Mouse (Mus musculus) naive thymus-derived CD4-positive, alpha-beta T cell, adult 2 months (primary cell): ENCODE results near the gene 1500011B03Rik.
A peak's percentile ranks its signal among the peaks of the same experiment; 100 is the strongest.

ENCODE experiments used
- DNase-seq: peaks from one replicate; pipeline ENCODE4 v3.0.0-alpha.2; 2011; ENCODE audit warnings: low read depth

1500011B03Rik gene

DNA sequence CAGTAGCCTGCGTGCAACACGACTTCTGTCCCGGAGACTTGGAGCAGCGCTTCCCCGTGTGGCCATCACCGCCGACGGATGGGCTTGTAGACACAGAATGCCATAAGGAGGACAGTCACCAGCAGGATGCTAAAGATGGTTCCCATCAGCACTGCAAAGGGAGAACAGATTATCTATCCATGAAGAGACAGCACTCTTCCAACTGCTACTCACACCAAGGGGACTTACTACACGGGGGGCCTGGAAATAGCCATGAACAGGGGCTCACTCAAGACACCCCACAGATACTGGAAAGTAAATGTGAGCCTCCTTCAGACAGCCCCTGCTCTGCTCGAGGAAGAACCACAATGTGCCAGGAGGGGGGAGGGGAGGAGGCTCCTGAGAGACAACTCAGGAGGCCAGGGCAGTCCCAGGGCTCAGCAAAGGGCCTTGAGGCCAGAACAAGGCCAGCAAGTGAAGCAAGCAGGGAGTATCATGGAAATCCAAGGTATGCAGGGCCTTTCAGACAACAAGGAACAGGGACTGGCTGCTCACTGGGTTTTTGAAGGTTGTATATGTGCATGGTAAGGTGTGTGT lies 14.0 kb downstream of the 1500011B03Rik start:
- no peak for DNase-seq

DNA sequence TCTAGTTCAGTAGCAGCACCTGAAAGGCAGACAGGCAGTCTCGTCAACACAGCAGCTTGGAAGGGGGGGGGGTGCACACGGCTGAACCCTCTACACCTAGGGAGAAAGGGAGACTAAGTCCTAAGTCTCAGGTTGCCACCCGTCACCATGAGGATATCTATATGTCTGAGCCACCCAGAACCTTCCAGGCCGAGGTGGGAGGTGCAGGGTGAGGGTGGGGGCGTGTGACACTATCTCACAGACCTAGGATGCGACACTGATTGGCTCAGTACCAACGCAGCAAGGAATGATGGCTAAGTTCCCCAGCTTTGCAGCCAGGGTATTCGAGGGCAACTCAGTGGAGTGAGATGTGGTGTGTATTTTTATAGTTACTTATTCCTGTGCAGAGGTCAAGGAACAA lies 14.9 kb downstream of the 1500011B03Rik start:
- no peak for DNase-seq

DNA sequence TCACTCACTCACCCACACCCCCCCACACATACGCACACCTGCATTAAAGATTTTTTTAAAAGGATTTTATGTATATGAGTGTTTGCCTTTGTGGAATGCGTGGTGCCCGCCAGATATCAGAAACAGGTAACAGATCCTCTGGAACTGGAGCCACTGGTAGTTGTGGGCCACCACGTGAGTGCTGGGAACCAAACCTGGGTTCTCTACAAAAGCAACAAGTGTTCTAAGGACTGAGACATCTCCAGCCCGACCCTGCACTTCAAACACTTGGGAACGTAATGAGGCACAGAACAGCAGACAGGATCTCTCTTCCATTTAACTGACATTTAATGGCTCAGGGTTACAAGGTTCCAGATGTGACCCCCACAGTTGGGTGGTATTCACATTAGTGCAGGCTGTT lies 15.4 kb downstream of the 1500011B03Rik start:
- no peak for DNase-seq

DNA sequence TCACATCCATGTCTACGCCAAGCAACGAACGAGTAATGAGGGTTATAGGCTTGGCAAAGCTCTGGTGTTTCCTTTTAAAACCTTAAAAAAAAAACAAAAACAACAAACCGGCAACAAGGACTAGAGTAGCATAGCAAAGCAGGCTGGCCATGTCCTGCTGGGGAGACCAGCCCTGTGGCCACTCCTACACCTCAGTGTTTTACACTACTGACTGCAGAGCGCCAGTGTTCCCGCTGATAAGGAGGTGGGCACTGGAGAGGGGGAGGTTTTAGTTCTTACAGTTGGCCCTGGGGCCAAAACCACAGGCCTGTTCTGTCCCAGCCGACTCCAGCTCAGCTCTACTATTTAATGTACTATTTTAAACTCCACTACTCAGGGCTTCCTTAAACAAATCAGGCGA lies 15.8 kb downstream of the 1500011B03Rik start:
- no peak for DNase-seq

DNA sequence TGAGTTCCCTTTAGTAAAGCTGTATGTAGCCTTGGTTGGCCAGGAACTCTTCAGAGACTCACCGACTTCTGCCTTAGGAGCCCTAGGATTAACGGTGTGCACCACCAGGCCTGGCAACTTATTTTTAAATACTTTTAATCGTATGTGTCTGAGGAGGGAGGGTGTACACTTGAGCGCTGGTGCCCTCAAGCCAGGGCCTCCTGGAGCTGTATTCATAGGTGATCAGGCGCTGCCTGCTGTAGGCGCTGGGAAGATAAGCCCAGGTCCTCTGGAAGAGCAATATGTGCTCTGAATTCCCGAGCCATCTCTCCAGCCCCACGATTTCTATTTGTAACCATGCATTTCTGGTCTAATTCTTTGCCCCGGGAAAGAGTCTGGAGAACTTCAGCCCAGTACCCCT lies 16.2 kb downstream of the 1500011B03Rik start:
- DNase-seq, result no peak

DNA sequence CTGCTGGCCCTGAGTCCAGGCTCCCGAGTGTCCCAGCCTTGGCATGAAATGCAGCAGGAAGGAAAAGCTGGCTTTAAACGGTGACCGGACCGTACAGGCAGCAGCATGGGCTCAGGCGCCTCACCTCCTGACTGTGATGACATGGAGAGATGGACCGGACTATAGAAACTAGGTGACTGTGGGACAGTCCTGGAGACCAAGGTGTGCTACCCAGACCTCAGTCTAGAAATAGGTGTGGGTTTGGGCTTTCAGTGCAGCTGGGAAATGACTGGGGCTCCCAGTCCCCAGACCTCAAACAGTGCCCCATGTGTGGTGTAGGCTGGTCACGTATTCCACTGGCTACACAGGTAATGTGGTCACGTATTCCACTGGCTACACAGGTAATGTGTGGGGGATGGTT lies 16.6 kb downstream of the 1500011B03Rik start:
- no peak for DNase-seq

DNA sequence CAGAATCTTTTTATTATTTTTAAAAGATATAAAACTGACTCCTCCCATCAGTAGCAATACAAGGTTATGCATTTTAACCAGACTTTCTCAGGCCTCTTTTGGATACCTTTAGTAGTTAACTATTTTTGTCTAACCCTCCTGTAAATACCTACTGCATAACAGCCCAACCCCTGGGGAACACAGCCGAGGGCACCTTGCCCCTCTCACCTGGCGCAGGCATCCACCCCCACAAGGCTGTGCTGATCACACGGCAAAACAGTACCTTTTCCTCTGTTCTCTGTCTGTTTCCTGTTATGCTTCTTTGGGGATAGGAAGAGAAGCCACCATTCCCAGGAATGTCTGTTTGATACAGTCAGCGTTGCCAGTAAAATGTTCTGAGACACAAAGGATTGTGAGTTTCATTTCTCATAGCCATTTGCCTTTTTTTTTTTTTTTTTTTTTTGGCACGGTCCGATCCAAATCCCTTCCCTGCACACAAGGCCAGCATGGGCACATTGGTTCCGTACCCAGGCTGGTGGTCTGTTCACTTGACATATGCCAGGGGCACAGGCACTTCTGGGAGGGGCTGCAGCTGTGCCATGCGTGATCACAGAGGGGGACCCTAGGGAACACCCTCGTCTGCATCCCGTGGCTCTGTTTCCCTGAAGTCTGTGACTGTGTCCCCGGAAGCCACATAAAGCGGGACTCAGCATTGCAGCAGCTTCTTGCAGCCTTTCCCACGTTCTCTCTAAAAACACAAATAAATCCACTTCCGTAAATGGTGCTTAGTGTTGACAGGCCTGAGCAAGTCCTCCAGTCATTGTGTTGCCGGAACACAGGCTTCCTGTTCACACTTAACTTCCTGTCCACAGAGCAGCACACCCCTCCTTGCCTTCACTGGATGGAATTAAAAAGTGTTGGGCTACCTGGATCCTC lies 17.6 kb downstream of the 1500011B03Rik start:
- peak; percentile 82 for DNase-seq

DNA sequence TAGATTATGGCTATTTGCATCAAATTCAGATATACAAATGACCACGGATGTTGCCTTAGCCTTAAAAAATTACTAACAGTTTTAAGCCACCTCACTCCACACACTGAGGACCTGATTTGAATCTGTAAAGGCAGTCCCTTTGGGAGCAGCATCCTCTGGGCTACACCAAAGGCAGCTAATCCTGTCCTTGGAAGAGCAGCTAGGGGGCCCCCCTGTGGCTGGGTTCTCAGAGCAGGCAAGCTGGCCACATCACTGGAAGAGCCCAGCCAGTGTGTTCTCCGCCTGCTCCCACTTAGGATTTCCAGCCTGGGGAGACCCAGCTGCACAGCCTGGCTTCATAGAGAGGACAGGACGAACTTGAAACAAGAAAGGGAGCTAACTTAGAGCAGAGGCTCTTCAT lies 18.3 kb downstream of the 1500011B03Rik start:
- DNase-seq, result peak; percentile 30

DNA sequence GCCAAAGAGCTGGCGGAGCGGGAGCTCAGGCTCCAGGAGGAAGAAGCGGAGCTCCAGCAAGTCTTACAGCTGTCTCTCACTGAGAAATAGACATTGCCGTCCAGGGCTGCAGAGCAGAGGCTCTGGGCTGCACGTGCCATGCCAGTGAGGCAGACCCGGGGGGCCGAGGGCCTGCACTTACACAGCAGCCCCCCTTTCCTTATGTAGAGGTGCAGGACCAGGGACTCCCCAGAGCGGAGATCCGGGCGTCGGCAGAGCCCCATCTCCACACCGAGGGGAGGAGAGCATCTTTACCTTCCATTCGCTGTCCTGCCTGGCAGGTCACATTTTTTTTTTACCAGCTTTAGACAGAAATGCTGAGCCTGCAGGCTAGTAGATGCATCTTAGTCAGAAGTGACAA lies 18.9 kb downstream of the 1500011B03Rik start:
- no peak for DNase-seq

DNA sequence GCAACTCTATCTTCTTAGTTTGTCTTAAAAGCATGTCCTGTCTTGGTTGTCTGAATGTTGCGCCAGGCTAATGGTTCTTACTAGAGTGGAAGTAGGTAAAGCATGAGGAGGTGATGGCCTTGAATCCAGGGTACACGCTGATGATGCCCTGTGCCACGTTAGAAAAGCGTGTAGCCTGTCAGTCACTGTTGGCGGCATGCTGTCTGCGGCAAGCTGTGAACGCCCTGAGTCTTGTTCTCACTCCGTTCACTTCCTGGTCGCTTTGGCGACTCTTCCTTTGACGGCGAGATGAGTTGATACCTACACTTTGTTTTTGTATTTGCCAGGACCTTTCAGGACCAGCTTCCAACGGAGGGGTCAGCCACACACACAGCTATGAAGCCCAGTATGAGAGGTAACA lies 20.0 kb downstream of the 1500011B03Rik start:
- DNase-seq, result no peak

DNA sequence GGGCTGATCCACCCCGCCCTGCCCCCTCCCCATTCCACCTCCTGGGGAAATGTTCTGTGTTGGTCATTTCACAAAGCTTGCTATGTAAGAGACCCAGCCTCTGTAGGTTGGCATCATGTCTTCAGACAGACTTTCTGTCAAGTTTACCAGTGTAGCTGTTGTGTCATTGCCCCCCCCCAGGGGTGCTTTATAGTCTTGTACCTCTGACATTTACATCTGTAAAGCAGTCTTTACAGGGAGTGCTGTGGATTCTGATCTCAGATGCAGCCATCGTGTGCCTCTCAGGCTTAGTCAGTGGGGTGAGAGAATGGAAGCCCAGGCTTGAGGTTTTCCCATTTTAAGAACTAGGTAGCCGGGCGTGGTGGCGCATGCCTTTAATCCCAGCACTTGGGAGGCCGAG lies 21.4 kb downstream of the 1500011B03Rik start:
- DNase-seq, result no peak

DNA sequence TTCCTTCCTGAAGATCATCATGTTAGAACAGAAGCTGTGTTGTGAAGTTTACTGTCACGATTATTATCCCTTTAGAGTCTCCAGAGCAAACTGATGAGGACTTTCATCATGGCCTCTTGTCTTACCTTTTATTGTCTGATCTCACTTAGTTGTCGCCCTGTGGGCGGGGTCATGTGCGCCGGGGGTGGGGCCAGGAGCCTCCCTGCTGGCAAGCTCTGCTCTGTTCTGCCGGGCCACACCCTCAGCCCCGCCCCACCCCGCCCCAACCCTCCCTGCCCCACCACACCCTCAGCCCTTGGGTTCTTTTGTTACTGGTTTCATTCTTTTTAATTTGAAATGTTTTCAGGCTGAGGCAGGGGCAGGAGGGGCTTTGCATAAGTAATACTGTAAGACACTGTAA lies 22.2 kb downstream of the 1500011B03Rik start:
- DNase-seq, result no peak

DNA sequence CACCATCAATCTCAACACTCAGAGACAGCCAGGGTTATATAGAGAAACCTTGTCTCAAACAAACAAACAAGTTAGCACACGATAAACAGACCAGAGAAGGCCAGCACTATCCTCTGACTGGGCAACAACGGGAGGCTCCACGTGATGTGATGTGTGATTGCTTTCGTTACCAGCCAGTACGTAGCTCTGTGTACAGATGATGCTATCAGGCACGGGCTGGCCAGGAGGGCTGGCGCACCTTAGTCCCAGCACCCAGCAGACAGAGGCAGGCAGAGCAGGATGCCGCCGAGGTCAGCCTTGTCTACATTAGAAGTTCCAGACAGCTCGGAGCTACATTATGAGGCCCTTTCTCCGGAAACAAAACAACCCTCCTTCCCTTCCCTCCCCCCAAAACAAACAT lies 23.4 kb downstream of the 1500011B03Rik start:
- DNase-seq, result no peak

DNA sequence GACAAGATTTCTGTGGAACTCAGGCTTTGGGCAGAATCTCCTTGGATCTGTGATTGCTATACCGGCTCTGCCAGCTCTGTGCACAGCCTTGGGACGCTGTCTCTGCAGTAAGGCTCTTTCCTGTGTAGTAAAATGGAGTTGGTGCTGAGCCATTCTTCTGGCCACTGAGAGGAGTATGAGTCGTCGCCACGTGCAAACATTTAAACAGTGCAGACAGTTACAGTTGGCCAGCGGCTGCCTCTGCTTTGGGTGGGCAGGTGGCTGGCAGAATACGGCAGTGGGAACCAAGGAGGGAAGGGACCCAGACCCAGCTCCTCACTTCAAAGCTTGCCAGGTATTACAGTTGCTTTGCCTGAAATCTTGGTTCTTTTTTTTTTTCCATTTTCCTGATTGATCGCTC lies 26.0 kb downstream of the 1500011B03Rik start:
- DNase-seq, result no peak

DNA sequence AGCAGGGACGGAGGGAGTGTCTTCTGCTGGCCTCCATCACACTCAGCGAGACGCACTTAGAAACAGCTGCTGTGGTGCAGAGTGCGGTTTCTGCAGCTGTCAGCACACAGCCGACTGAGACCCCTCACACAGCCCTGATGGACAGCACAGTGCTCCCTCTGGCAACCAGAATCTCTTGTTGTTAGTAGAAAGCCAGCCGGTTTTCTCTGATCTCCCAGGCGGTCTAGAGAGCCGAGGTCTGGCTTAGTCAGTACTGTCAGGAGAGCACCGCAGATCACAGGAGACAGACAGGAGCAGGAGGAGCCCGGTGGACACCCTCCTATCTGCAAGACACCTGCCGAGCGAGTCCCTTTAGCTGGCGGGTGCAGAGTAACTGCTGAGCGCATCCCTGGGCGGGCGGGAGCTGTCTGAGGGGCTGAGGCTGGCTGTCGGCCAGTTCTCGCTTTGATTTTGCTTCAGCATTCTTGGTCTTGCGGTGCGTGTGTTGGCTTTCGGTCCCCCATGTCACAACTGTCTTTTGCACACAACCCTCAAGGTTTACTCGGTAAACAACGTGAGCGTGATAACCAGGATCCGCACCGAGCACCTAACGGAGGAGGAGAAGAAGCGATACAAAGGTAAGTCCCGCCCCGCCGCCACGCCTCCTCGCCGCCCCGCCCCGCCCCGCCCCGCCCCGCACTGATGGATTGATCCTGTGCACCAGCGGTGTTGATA lies 26.8 kb downstream of the 1500011B03Rik start:
- DNase-seq, result no peak

DNA sequence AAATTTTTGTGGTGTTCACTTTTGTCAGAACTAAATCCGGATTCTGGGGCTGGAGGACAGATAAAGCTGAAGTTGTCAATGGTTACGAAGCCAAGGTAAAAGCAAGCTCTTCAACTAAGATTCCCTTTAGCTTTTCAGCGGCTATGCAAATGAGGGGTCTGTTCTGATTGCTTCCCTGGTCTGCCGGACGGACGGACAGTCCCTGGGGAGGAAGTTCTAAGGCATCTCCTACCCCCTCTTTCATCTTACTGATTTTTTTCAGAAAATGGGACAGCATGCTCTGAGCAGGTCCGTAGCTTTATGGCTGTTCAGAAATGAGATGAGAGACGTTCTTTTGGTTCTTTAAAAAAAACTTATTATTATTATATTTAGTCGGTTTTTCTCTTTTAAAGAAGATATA lies 27.6 kb downstream of the 1500011B03Rik start:
- DNase-seq, result no peak

DNA sequence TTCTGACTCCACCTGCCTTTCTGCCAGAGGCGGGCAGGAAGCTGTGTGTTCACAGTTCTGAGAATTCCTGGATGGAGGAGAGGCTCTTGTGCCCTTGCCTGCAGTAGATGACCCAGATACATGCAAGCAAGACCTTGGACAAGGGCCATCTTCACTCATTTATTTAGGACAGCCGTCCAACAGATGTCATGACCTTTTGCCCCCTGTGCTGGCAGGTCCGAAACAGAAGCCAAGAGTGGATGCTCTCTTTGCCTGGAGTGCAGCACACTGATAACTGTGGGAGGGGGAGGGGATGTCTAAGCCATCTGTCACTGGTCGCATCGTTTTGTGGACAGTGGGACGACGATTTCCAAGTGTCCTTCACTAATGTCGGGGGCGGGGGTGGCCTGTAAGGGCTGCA lies 28.0 kb downstream of the 1500011B03Rik start:
- no peak for DNase-seq

DNA sequence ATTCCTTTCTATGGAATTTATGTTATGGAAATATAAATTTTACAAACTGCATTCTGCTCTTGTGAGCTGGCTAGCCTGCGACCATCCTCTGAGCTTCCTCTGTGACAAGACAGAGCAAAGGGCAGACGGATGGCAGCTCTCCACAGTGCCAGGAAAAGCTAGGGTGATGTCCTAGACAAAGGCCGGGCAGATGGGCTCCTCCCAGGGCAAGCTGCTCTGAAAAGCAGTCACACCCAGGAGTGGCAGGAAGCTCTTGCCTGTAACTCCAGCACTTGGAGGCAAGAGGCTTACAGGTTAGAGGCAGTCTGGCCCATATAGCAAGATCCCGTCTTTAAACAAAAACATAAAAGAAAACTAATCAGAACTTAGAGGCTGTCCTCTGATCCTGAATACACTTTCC lies 28.7 kb downstream of the 1500011B03Rik start:
- DNase-seq, result no peak

DNA sequence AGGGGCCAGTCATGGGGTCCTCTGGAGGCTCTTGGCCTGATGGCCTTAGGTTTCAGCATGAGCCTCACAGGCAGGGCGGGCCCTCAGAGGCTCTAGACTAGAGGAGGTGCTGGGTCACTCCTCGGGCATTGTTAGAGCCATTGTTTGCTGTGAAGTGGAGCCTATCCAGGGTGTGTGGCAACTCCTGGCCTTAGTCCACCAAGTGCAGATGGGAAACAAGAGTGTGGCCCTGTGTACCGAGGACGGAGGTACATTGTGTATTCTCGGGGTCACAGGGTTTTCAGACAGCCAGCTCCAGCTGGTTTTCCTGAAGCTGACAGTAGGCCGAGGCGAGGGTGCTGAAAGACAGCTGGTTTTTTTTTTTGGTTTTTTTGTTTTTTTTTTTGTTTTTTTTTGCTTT lies 30.0 kb downstream of the 1500011B03Rik start:
- DNase-seq, result no peak

DNA sequence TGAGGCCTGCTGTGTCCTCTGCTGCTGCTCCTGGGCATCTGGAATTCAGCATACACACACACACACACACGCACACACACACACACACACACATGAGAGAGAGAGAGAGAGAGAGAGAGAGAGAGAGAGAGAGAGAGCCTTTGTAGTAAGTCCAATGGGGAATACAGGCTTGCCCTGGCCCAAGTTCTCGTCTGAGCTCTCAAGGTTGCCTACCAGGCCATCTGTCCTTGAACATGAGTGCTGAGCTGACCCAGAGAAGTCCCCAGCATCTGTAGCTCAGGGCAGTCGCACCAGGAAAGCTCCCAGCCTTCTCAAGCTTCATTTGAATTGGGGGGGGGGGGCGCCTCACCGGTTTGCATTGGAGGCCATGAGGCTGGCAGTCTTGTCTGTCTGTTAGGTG lies 38.1 kb downstream of the 1500011B03Rik start:
- no peak for DNase-seq

DNA sequence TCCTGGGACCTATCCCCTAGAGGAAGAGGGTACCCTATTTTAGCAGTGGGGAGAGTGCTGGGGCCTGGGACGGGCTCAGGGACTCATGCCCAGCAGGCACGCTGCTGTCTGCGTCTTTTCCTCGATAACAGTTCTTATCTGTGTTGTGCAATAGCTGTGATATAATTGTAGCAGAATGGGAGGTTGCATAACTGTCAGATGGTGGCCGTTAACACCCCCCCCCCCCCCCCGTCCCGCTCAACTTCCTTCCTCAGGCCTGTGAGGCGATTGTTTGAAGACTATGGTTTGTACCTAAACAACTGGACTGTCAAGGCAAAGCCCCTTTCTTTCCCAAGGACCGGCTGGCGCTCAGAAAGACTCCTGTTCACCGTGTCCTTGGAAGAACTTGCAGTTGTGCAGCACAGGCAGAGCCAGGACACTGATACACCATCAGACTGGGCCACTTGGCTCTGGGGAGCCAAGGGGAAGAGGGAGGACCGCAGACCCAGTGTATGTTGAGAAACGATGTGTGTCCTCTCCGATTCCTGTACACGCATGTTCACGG lies 38.6 kb downstream of the 1500011B03Rik start:
- no peak for DNase-seq

DNA sequence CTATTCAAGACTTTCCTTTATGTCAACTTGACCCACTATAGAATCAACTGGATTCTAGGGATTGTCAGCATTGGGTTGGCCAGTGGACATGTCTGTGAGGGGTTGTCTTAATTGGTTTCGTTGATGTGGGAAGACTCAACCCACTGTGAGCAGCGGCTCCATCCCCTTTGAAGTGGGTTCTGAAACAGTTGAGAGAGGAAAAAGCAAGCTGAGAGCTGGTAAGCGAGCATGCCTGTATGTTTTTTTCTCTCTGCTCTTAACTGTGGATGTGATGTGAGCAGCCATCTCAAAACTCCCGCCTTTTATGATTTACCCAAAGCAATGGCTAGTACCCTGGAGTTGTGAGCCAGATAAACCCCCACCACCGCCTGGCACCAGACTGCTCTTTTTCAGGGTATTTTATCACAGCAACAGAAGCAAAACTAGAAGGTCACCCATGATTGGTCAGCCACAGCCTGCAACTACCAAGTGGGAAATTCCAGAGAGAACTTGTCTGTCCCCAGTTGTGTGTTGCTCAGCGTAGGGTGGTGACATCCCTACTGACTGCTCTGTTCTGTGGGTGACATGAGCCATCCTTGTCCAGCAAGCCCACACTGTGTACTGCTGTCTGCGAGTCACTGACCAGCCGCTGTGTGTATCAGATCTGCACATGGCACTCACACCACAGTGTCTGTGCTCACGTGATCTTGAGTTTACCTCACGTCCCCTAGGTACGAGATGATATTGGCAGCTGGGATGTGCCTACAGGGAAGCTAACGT lies 39.7 kb downstream of the 1500011B03Rik start:
- peak; percentile 72 for DNase-seq
